Comparison of ENCODE assay signal across 32 mouse cellular contexts in the genomic region with DNA sequence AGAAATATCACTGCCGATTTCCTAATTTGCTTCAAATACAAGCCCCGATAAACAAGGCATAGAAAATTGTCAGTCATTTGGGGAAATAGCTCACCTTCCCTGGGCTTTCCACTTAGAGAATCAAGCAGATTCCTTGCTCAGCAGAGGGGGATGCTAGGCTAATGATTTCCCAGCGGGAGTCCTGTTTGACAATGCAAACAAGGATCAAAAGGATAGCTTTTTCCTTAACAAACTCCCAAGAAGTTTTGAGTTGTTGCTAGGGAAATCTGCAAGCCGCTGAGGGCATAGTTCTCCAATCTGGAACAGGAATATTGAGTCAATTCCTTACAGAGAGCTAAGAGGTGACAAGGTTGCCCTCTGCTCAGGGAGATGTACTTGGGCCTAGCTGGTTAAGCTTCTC.
DNase-seq lines count a peak whose midpoint lies in the region; ATAC-seq and TF ChIP-seq lines count a peak whose summit lies in the region.
"Had no signal": no experiment of that assay in that cellular context is flagged by ENCODE, and none has a peak within 500 bp of the region (broad histone marks: within the 10 kb centered on the region; RNA-seq: fewer than 3 reads in every experiment).

No protein-coding gene starts in this region.

- DNase-seq in midbrain, embryonic 10.5 days (ENCODE audit: low spot score), result peak; percentile 33
- DNase-seq in midbrain, embryonic 11.5 days (ENCODE audit: low spot score, missing footprints), result no peak
- peak; percentile 95 for DNase-seq in R1 (ENCODE audit: low read depth, low spot score)
- peak; percentile 29 for DNase-seq in embryo, embryonic 10 days (ENCODE audit: low spot score)
- peak; percentile 15 for DNase-seq in retina, postnatal 1 day
- no peak for DNase-seq in left cerebral cortex, postnatal 14 days (ENCODE audit: low spot score in 2 of 2)
- no peak for DNase-seq in cerebellum, adult 2 months
- DNase-seq: adrenal gland, postnatal 25 days; cerebellum, adult 18-20 months; cerebellum, postnatal 14 days; forebrain, postnatal 0 days; gastrocnemius, postnatal 25 days; heart, postnatal 36 days; kidney, adult 18-20 months; kidney, postnatal 25 days; lung, postnatal 36 days; right cerebral cortex, postnatal 14 days; thymus, postnatal 14 days had no signal

- H3K36me3 ChIP-seq in midbrain, embryonic 10.5 days, result no peaks in the 10 kb centered on the region
- no peaks in the 10 kb centered on the region for H3K36me3 ChIP-seq in midbrain, embryonic 11.5 days (ENCODE audit: control insufficient read depth, insufficient read depth, low read length)
- H3K36me3 ChIP-seq: embryonic facial prominence, embryonic 13.5 days; forebrain, embryonic 10.5 days; hindbrain, embryonic 15.5 days; kidney, embryonic 15.5 days; limb, embryonic 13.5 days; midbrain, embryonic 13.5 days; neural tube, embryonic 13.5 days; stomach, embryonic 15.5 days had no signal

- TF ChIP-seq CTCF in cerebellum, adult 2 months (IDR thresholded peaks at IDR 0.05; ENCODE audit: borderline replicate concordance, insufficient read depth, low read depth, low read length), result no peak

- 9% methylated on average over 4 of the region's 4 CpGs for WGBS in midbrain, embryonic 10.5 days
- 12% methylated on average over 4 of the region's 4 CpGs for WGBS in midbrain, embryonic 11.5 days
- WGBS in cerebellum, adult 2 months, result 30% methylated on average over 4 of the region's 4 CpGs

- no peak overlapping the region for H3K9ac ChIP-seq in midbrain, embryonic 11.5 days (ENCODE audit: low read length)
- H3K9ac ChIP-seq: embryonic facial prominence, embryonic 13.5 days; forebrain, postnatal 0 days; hindbrain, embryonic 15.5 days; kidney, embryonic 15.5 days; limb, embryonic 13.5 days; midbrain, embryonic 13.5 days; neural tube, embryonic 13.5 days; stomach, embryonic 15.5 days had no signal

- H3K27ac ChIP-seq in midbrain, embryonic 10.5 days (replicated peaks), result no peak overlapping the region
- H3K27ac ChIP-seq in midbrain, embryonic 11.5 days (ENCODE audit: low read depth, low read length), result no peak overlapping the region
- no peak overlapping the region for H3K27ac ChIP-seq in cerebellum, adult 2 months (ENCODE audit: insufficient read depth, low read length)
- H3K27ac ChIP-seq: embryonic facial prominence, embryonic 13.5 days; hindbrain, embryonic 15.5 days; kidney, embryonic 15.5 days; layer of hippocampus, adult 2 months; left cerebral cortex, adult 2 months; limb, embryonic 13.5 days; midbrain, embryonic 13.5 days; neural tube, embryonic 13.5 days; stomach, embryonic 15.5 days had no signal

- no peak for ATAC-seq in midbrain, embryonic 11.5 days (ENCODE audit: low FRiP score)
- ATAC-seq: CD4-positive, CD25-positive, alpha-beta regulatory T cell, adult 4 months; forebrain, postnatal 0 days; midbrain, embryonic 13.5 days had no signal

- no peak overlapping the region for H3K4me3 ChIP-seq in midbrain, embryonic 10.5 days
- no peak overlapping the region for H3K4me3 ChIP-seq in midbrain, embryonic 11.5 days (ENCODE audit: low read depth, low read length)
- no peak overlapping the region for H3K4me3 ChIP-seq in cerebellum, adult 2 months (replicated peaks; ENCODE audit: insufficient read depth, low read depth, low read length)
- H3K4me3 ChIP-seq: embryonic facial prominence, embryonic 13.5 days; forebrain, embryonic 10.5 days; hindbrain, embryonic 15.5 days; kidney, embryonic 15.5 days; layer of hippocampus, adult 2 months; left cerebral cortex, adult 2 months; limb, embryonic 13.5 days; midbrain, embryonic 13.5 days; myocyte; neural tube, embryonic 13.5 days; stomach, embryonic 15.5 days had no signal

- peaks cover 38% of the 10 kb centered on the region for H3K4me1 ChIP-seq in midbrain, embryonic 10.5 days
- H3K4me1 ChIP-seq in midbrain, embryonic 11.5 days (ENCODE audit: control insufficient read depth, insufficient read depth, low read length), result peaks cover 4% of the 10 kb centered on the region
- H3K4me1 ChIP-seq in cerebellum, adult 2 months (ENCODE audit: control insufficient read depth, insufficient read depth, low read length), result no peaks in the 10 kb centered on the region
- H3K4me1 ChIP-seq: embryonic facial prominence, embryonic 13.5 days; hindbrain, embryonic 15.5 days; stomach, embryonic 15.5 days had no signal

- no peak for TF ChIP-seq POLR2A in cerebellum, adult 2 months (IDR thresholded peaks at IDR 0.05; ENCODE audit: borderline replicate concordance, insufficient read depth, low read length)

- H3K4me2 ChIP-seq in midbrain, embryonic 11.5 days, result no peak overlapping the region
- H3K4me2 ChIP-seq: embryonic facial prominence, embryonic 13.5 days; heart, embryonic 11.5 days; hindbrain, embryonic 15.5 days; kidney, embryonic 15.5 days; limb, embryonic 13.5 days; liver, embryonic 11.5 days; midbrain, embryonic 13.5 days; neural tube, embryonic 13.5 days; stomach, embryonic 15.5 days had no signal

- intact Hi-C loops in left cerebral cortex, postnatal 14 days (cut with DNase I), result no loop called here

- no peaks in the 10 kb centered on the region for H3K9me3 ChIP-seq in midbrain, embryonic 10.5 days (replicated peaks)
- H3K9me3 ChIP-seq in midbrain, embryonic 11.5 days (ENCODE audit: control insufficient read depth, low read length), result no peaks in the 10 kb centered on the region
- H3K9me3 ChIP-seq: embryonic facial prominence, embryonic 13.5 days; forebrain, embryonic 10.5 days; hindbrain, embryonic 15.5 days; kidney, embryonic 15.5 days; limb, embryonic 13.5 days; midbrain, embryonic 13.5 days; neural tube, embryonic 13.5 days; stomach, embryonic 15.5 days had no signal

- no peaks in the 10 kb centered on the region; the same call in 1 of the 2 replicates for H3K27me3 ChIP-seq in midbrain, embryonic 10.5 days (ENCODE audit: low read depth, poor library complexity, severe bottlenecking)
- H3K27me3 ChIP-seq in midbrain, embryonic 11.5 days (ENCODE audit: control insufficient read depth, insufficient read depth, low read length), result no peaks in the 10 kb centered on the region
- H3K27me3 ChIP-seq in cerebellum, adult 2 months (ENCODE audit: control insufficient read depth, insufficient read depth, low read length), result no peaks in the 10 kb centered on the region
- H3K27me3 ChIP-seq: embryonic facial prominence, embryonic 13.5 days; hindbrain, embryonic 15.5 days; kidney, embryonic 15.5 days; limb, embryonic 13.5 days; neural tube, embryonic 13.5 days; stomach, embryonic 15.5 days had no signal

Comparison
In these comparisons a context has a peak if more than half of its experiments do, and no peak if none do; other contexts are left out.
1. DNase-seq: peak in midbrain, embryonic 10.5 days (single experiment), R1 (single experiment), embryo, embryonic 10 days (single experiment) and retina, postnatal 1 day (single experiment); none in midbrain, embryonic 11.5 days (single experiment), left cerebral cortex, postnatal 14 days (0 of 2) and cerebellum, adult 2 months (0 of 2).